Mouse (Mus musculus): ENCODE measurements around the gene Esrrg. TPM values are rescaled to one million over a fixed set of nuclear protein-coding genes. Genes with fewer than 3 reads are reported as not detected.

Esrrg gene
- total and polyA plus RNA-seq, 2 experiments from 2014 or later, result 17.1 to 39.8 TPM

GRCm38 (mm10) chr1:187705348-187705747 is 96.8 kb downstream of the Esrrg start:
- ATAC-seq (ENCODE audit: low FRiP score) (no peak), DNase-seq (ENCODE audit: low spot score) (no peak)
- H3K9me3 ChIP-seq (ENCODE audit: low read length), result no peaks in the 10 kb centered on the region
- H3K9ac ChIP-seq (replicated peaks; ENCODE audit: low read length, poor library complexity, severe bottlenecking), result no peak overlapping the region
- H3K27ac ChIP-seq (ENCODE audit: low read depth, low read length), result no peak overlapping the region
- 0 out of 2 replicates have a peak, but pooled peaks cover 3% of the 10 kb centered on the region for H3K4me1 ChIP-seq (ENCODE audit: insufficient read depth, low read length)
- H3K4me2 ChIP-seq (ENCODE audit: low read depth, low read length, poor library complexity, severe bottlenecking), result no peak overlapping the region
- no peak overlapping the region for H3K4me3 ChIP-seq (ENCODE audit: low read depth, low read length)
- no peak for TF ChIP-seq CTCF (IDR thresholded peaks at IDR 0.05)
- H3K36me3 ChIP-seq (ENCODE audit: insufficient read depth, low read length), result no peaks in the 10 kb centered on the region
- no peaks in the 10 kb centered on the region for H3K27me3 ChIP-seq (ENCODE audit: insufficient read depth, low read length)
- WGBS, result 68% methylated on average over 5 of the region's 5 CpGs

- Histone ChIP-seq H3K4me2 (ENCODE audit: low read depth, low read length, poor library complexity, severe bottlenecking) (no peak overlapping the region), H3K9me3 (ENCODE audit: low read length) (no peaks in the 10 kb centered on the region), H3K4me1 (ENCODE audit: insufficient read depth, low read length) (0 out of 2 replicates have a peak, but pooled peaks cover 3% of the 10 kb centered on the region), H3K36me3 (ENCODE audit: insufficient read depth, low read length) (no peaks in the 10 kb centered on the region), H3K27ac (ENCODE audit: low read depth, low read length) (no peak overlapping the region), H3K27me3 (ENCODE audit: insufficient read depth, low read length) (no peaks in the 10 kb centered on the region), H3K9ac (replicated peaks; ENCODE audit: low read length, poor library complexity, severe bottlenecking) (no peak overlapping the region), H3K4me3 (ENCODE audit: low read depth, low read length) (no peak overlapping the region)
- WGBS, result 18% methylated on average over 6 of the region's 6 CpGs
- ATAC-seq (ENCODE audit: low FRiP score) (no peak), DNase-seq (ENCODE audit: low spot score) (no peak)
- no peak for TF ChIP-seq CTCF (IDR thresholded peaks at IDR 0.05)
Observed at GRCm38 (mm10) chr1:187706046-187706445, 97.5 kb downstream of the Esrrg start.

GRCm38 (mm10) chr1:187707176-187707575 is 98.6 kb downstream of the Esrrg start:
- 0 out of 2 replicates have a peak, but pooled peaks cover 3% of the 10 kb centered on the region for H3K4me1 ChIP-seq (ENCODE audit: insufficient read depth, low read length)
- ATAC-seq (ENCODE audit: low FRiP score), result no peak
- TF ChIP-seq CTCF (IDR thresholded peaks at IDR 0.05), result no peak
- H3K9me3 ChIP-seq (ENCODE audit: low read length), result no peaks in the 10 kb centered on the region
- H3K36me3 ChIP-seq (ENCODE audit: insufficient read depth, low read length), result no peaks in the 10 kb centered on the region
- H3K27ac ChIP-seq (ENCODE audit: low read depth, low read length), result no peak overlapping the region
- no peak for DNase-seq (ENCODE audit: low spot score)
- no peak overlapping the region for H3K4me2 ChIP-seq (ENCODE audit: low read depth, low read length, poor library complexity, severe bottlenecking)
- H3K27me3 ChIP-seq (ENCODE audit: insufficient read depth, low read length), result no peaks in the 10 kb centered on the region
- H3K9ac ChIP-seq (replicated peaks; ENCODE audit: low read length, poor library complexity, severe bottlenecking), result no peak overlapping the region
- H3K4me3 ChIP-seq (ENCODE audit: low read depth, low read length), result no peak overlapping the region

GRCm38 (mm10) chr1:187710434-187710948 is 101.9 kb downstream of the Esrrg start:
- Histone ChIP-seq H3K4me1 (ENCODE audit: insufficient read depth, low read length) (0 out of 2 replicates have a peak, but pooled peaks cover 3% of the 10 kb centered on the region), H3K36me3 (ENCODE audit: insufficient read depth, low read length) (no peaks in the 10 kb centered on the region), H3K4me3 (ENCODE audit: low read depth, low read length) (no peak overlapping the region), H3K9ac (replicated peaks; ENCODE audit: low read length, poor library complexity, severe bottlenecking) (no peak overlapping the region), H3K27ac (ENCODE audit: low read depth, low read length) (no peak overlapping the region), H3K4me2 (ENCODE audit: low read depth, low read length, poor library complexity, severe bottlenecking) (no peak overlapping the region), H3K27me3 (ENCODE audit: insufficient read depth, low read length) (no peaks in the 10 kb centered on the region), H3K9me3 (ENCODE audit: low read length) (no peaks in the 10 kb centered on the region)
- no peak for TF ChIP-seq CTCF (IDR thresholded peaks at IDR 0.05)
- DNase-seq (ENCODE audit: low spot score), result peak; percentile 9
- ATAC-seq (ENCODE audit: low FRiP score), result no peak; the same call in 1 of the 2 replicates
- WGBS, result 55% methylated on average over 8 of the region's 8 CpGs

- Histone ChIP-seq H3K36me3 (ENCODE audit: insufficient read depth, low read length) (no peaks in the 10 kb centered on the region), H3K4me2 (ENCODE audit: low read depth, low read length, poor library complexity, severe bottlenecking) (no peak overlapping the region), H3K9me3 (ENCODE audit: low read length) (no peaks in the 10 kb centered on the region), H3K4me1 (ENCODE audit: insufficient read depth, low read length) (no peaks in the 10 kb centered on the region), H3K27me3 (ENCODE audit: insufficient read depth, low read length) (no peaks in the 10 kb centered on the region), H3K9ac (replicated peaks; ENCODE audit: low read length, poor library complexity, severe bottlenecking) (no peak overlapping the region), H3K4me3 (ENCODE audit: low read depth, low read length) (no peak overlapping the region), H3K27ac (ENCODE audit: low read depth, low read length) (no peak overlapping the region)
- ATAC-seq (ENCODE audit: low FRiP score), result no peak
- no peak for TF ChIP-seq CTCF (IDR thresholded peaks at IDR 0.05)
- WGBS, result 40% methylated on average over 3 of the region's 3 CpGs
- no peak for DNase-seq (ENCODE audit: low spot score)
Observed at GRCm38 (mm10) chr1:187721035-187721434, 112.4 kb downstream of the Esrrg start.

GRCm38 (mm10) chr1:187722016-187722415 is 113.4 kb downstream of the Esrrg start:
- Histone ChIP-seq H3K4me3 (ENCODE audit: low read depth, low read length) (no peak overlapping the region), H3K36me3 (ENCODE audit: insufficient read depth, low read length) (no peaks in the 10 kb centered on the region), H3K4me2 (ENCODE audit: low read depth, low read length, poor library complexity, severe bottlenecking) (no peak overlapping the region), H3K9me3 (ENCODE audit: low read length) (no peaks in the 10 kb centered on the region), H3K9ac (replicated peaks; ENCODE audit: low read length, poor library complexity, severe bottlenecking) (no peak overlapping the region), H3K27me3 (ENCODE audit: insufficient read depth, low read length) (no peaks in the 10 kb centered on the region), H3K27ac (ENCODE audit: low read depth, low read length) (no peak overlapping the region), H3K4me1 (ENCODE audit: insufficient read depth, low read length) (no peaks in the 10 kb centered on the region)
- ATAC-seq (ENCODE audit: low FRiP score) (no peak), DNase-seq (ENCODE audit: low spot score) (no peak)
- TF ChIP-seq CTCF (IDR thresholded peaks at IDR 0.05), result no peak
- WGBS, result 52% methylated on average over 9 of the region's 9 CpGs

Measured in midbrain, postnatal 0 days (tissue).